Mouse (Mus musculus): Measurements from ENCODE around the gene Clasp1. TPM values are rescaled to one million over a fixed set of nuclear protein-coding genes. Genes with fewer than 3 reads are reported as not detected.

The Clasp1 gene
- total and polyA plus RNA-seq, 2 experiments from 2014 or later, result 106 to 366 TPM

DNA sequence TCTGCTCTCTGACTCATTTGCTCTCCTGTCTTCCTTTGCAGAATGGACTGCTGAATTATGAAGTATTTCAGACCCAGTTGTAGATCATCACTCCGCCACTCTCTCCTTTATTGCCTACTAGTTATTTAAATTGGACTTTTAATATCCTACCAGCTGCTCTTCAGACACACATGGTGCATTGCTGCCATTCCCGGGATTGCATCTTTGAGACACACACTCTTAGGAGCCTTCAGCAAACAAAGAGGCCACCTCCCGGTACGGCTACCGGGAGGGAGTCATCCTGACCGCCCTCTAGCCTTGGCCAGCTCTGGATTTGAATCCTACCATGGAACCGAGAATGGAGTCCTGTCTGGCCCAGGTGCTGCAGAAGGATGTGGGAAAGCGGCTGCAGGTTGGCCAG lies 30.5 kb downstream of the Clasp1 start:
- no peak for ATAC-seq (ENCODE audit: insufficient read depth, low read depth)
- TF ChIP-seq CTCF (IDR thresholded peaks at IDR 0.05; ENCODE audit: low read depth), result no peak
- TF ChIP-seq EP300 (IDR thresholded peaks at IDR 0.05; ENCODE audit: low read depth), result no peak
- peaks cover 30% of the 10 kb centered on the region for H3K36me3 ChIP-seq (replicated peaks; ENCODE audit: control insufficient read depth, insufficient read depth, low read length)

DNA sequence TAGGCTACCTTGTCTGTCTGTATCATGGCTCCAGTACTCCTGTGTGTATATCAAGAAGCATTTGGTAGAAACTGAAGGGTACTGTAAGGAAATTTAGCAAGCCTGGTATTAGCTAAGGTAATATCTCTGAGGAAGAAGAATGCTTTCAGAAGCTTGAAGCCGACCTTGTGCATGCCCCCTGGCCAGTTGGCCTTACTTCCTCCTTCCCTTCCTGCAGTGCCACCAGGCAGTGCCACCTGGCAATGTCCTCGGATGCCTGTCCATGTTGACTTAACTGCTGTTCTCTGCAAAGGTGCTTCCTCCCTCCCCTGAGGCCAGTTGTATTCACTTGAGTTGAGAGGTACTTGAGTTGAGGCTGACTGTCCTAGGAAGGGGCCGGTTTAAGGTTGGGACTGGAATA lies 32.3 kb downstream of the Clasp1 start:
- peaks cover 36% of the 10 kb centered on the region for H3K36me3 ChIP-seq (replicated peaks; ENCODE audit: control insufficient read depth, insufficient read depth, low read length)
- H3K4me2 ChIP-seq (ENCODE audit: low read depth, low read length), result no peak overlapping the region
- H3K4me3 ChIP-seq (ENCODE audit: low read depth, low read length), result no peak overlapping the region
- ATAC-seq (ENCODE audit: insufficient read depth, low read depth), result no peak
- 64% methylated on average over 3 of the region's 3 CpGs for WGBS
- TF ChIP-seq CTCF (IDR thresholded peaks at IDR 0.05; ENCODE audit: low read depth) (no peak), EP300 (IDR thresholded peaks at IDR 0.05; ENCODE audit: low read depth) (no peak)
- no peak overlapping the region for H3K27ac ChIP-seq (ENCODE audit: low read depth)
- H3K4me1 ChIP-seq (ENCODE audit: control insufficient read depth, insufficient read depth), result 0 out of 2 replicates have a peak, but pooled peaks cover 5% of the 10 kb centered on the region
- H3K9me3 ChIP-seq (replicated peaks; ENCODE audit: control insufficient read depth, low read length), result no peaks in the 10 kb centered on the region
- H3K27me3 ChIP-seq (ENCODE audit: control insufficient read depth, insufficient read depth, low read length), result no peaks in the 10 kb centered on the region
- no peak overlapping the region for H3K9ac ChIP-seq (replicated peaks; ENCODE audit: low read depth, low read length)
- DNase-seq (ENCODE audit: low spot score), result no peak

More for the DNA sequence above, 30.5 kb downstream of the Clasp1 start:
- no peak overlapping the region for H3K27ac ChIP-seq (ENCODE audit: low read depth)
- no peak for DNase-seq (ENCODE audit: low spot score)
- no peaks in the 10 kb centered on the region for H3K9me3 ChIP-seq (replicated peaks; ENCODE audit: control insufficient read depth, low read length)
- H3K4me3 ChIP-seq (ENCODE audit: low read depth, low read length), result no peak overlapping the region
- WGBS, result 77% methylated on average over 8 of the region's 8 CpGs
- H3K4me2 ChIP-seq (ENCODE audit: low read depth, low read length), result no peak overlapping the region
- H3K27me3 ChIP-seq (ENCODE audit: control insufficient read depth, insufficient read depth, low read length), result no peaks in the 10 kb centered on the region
- H3K4me1 ChIP-seq (ENCODE audit: control insufficient read depth, insufficient read depth), result 0 out of 2 replicates have a peak, but pooled peaks cover 5% of the 10 kb centered on the region
- H3K9ac ChIP-seq (replicated peaks; ENCODE audit: low read depth, low read length), result no peak overlapping the region

DNA sequence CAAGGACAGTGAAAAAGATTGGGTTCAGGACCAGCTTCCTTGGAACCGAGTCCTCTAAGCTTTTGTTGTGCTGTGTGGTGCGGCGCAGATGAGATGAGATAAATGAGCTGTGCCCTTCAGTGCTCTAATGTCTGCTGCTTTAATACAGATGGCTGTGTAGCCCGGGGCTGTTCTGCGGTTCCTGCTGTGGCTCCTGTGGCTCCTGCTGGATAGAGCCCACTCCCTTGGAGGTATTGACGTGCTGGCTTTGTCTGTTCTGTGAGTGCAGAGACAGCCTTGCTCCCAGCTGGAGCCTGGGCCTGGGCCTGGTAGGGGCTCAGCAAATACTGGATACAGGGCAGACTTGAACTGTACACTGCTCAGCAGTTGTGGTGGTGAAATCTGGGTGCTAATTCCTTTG lies 34.0 kb downstream of the Clasp1 start:
- Histone ChIP-seq H3K9ac (replicated peaks; ENCODE audit: low read depth, low read length) (no peak overlapping the region), H3K4me2 (ENCODE audit: low read depth, low read length) (no peak overlapping the region), H3K4me1 (ENCODE audit: control insufficient read depth, insufficient read depth) (no peaks in the 10 kb centered on the region), H3K9me3 (replicated peaks; ENCODE audit: control insufficient read depth, low read length) (no peaks in the 10 kb centered on the region), H3K4me3 (ENCODE audit: low read depth, low read length) (no peak overlapping the region), H3K36me3 (replicated peaks; ENCODE audit: control insufficient read depth, insufficient read depth, low read length) (peaks cover 36% of the 10 kb centered on the region), H3K27me3 (ENCODE audit: control insufficient read depth, insufficient read depth, low read length) (no peaks in the 10 kb centered on the region), H3K27ac (ENCODE audit: low read depth) (no peak overlapping the region)
- DNase-seq (ENCODE audit: low spot score) (no peak), ATAC-seq (ENCODE audit: insufficient read depth, low read depth) (no peak)
- 71% methylated on average over 6 of the region's 6 CpGs for WGBS
- TF ChIP-seq CTCF (IDR thresholded peaks at IDR 0.05; ENCODE audit: low read depth) (no peak), EP300 (IDR thresholded peaks at IDR 0.05; ENCODE audit: low read depth) (no peak)

DNA sequence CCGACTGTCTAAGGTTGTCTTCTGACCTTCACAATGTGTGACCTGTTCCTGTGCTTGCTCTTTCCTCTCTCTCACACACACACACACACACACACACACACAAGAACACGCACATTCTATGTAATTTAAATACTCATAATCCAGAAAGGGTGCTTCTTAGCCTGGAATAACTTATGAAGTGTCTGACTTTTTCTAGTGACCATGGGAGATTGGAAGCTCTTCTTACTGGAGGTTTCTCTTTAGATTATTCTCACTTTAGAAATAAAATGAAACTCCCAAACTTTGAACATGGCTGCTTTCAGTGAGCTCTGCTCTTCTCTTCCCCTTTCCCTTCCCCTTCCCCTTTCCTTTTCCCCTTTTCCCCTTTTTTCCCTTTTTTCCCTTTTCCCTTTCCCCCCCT lies 37.1 kb downstream of the Clasp1 start:
- peaks cover 7% of the 10 kb centered on the region; the same call in 1 of the 2 replicates for H3K4me1 ChIP-seq (ENCODE audit: control insufficient read depth, insufficient read depth)
- WGBS, result 87% methylated on average over 2 of the region's 2 CpGs
- H3K9ac ChIP-seq (replicated peaks; ENCODE audit: low read depth, low read length), result no peak overlapping the region
- peaks cover 16% of the 10 kb centered on the region for H3K36me3 ChIP-seq (replicated peaks; ENCODE audit: control insufficient read depth, insufficient read depth, low read length)
- H3K9me3 ChIP-seq (replicated peaks; ENCODE audit: control insufficient read depth, low read length), result no peaks in the 10 kb centered on the region
- TF ChIP-seq EP300 (IDR thresholded peaks at IDR 0.05; ENCODE audit: low read depth) (no peak), CTCF (IDR thresholded peaks at IDR 0.05; ENCODE audit: low read depth) (no peak)
- H3K4me3 ChIP-seq (ENCODE audit: low read depth, low read length), result no peak overlapping the region
- DNase-seq (ENCODE audit: low spot score) (no peak), ATAC-seq (ENCODE audit: insufficient read depth, low read depth) (no peak)
- H3K27ac ChIP-seq (ENCODE audit: low read depth), result no peak overlapping the region
- no peak overlapping the region for H3K4me2 ChIP-seq (ENCODE audit: low read depth, low read length)
- no peaks in the 10 kb centered on the region for H3K27me3 ChIP-seq (ENCODE audit: control insufficient read depth, insufficient read depth, low read length)

DNA sequence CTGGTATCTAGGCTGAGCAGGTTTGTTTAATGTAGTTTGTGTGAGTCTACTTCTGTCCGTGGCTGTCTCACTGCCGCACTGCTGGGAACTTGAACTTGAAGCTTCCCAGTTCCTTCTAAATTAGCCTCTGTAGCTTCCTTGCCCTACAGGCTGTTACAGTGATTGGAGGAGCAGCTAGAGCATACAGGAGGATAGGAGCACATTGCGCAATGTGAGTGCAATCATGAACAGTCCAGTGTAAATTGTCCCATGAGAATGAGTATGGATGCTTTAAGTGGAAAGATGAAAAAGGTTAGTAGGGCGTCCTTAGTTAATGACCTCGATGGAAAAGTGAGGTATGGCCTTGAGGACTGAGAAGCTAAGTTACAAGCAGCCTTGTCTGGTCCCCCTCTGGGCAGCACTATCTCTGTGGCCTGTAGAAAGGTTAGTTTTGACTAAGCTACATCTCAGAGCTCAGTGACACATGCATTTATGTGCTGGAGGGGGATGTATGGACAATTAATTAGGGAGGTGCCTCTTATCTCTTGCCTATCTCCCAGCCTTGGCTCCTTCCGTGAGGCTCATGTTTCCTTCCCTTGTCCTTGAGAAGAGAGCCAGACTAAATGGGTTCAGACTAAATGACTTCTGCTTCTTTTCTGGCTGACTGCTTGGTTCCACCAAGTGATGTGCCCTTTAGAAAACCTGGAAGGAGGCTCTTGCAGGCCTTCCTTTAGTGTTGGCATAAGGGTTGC lies 39.7 kb downstream of the Clasp1 start:
- H3K27ac ChIP-seq (ENCODE audit: low read depth), result no peak overlapping the region
- H3K4me2 ChIP-seq (ENCODE audit: low read depth, low read length), result no peak overlapping the region
- peaks cover 7% of the 10 kb centered on the region; the same call in 1 of the 2 replicates for H3K4me1 ChIP-seq (ENCODE audit: control insufficient read depth, insufficient read depth)
- ATAC-seq (ENCODE audit: insufficient read depth, low read depth), result no peak
- H3K36me3 ChIP-seq (replicated peaks; ENCODE audit: control insufficient read depth, insufficient read depth, low read length), result 0 out of 2 replicates have a peak, but pooled peaks cover 6% of the 10 kb centered on the region
- H3K9me3 ChIP-seq (replicated peaks; ENCODE audit: control insufficient read depth, low read length), result no peaks in the 10 kb centered on the region
- H3K9ac ChIP-seq (replicated peaks; ENCODE audit: low read depth, low read length), result no peak overlapping the region
- H3K4me3 ChIP-seq (ENCODE audit: low read depth, low read length), result no peak overlapping the region
- H3K27me3 ChIP-seq (ENCODE audit: control insufficient read depth, insufficient read depth, low read length), result no peaks in the 10 kb centered on the region
- no peak for DNase-seq (ENCODE audit: low spot score)
- WGBS, result 61% methylated on average over 6 of the region's 6 CpGs
- TF ChIP-seq CTCF (IDR thresholded peaks at IDR 0.05; ENCODE audit: low read depth) (no peak), EP300 (IDR thresholded peaks at IDR 0.05; ENCODE audit: low read depth) (no peak)

DNA sequence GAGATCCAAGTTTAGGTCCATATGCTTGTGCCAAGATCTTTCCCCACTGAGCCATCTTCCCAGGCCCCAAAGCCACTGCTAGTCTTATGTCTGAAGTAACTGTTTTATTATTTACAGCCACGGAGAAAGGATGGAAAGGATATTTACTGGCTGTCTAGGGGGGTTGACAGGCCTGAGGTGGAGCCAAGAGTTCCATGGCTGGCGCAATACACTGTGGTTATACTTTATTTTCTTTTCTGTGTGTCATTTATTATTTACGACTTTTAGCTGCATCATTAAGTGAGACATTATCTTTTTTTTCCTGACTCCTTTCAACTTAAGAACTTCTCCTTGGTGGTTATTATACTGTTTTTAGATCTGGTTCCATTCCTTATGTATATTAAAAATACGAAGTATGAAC lies 42.7 kb downstream of the Clasp1 start:
- Histone ChIP-seq H3K27ac (ENCODE audit: low read depth) (no peak overlapping the region), H3K9ac (replicated peaks; ENCODE audit: low read depth, low read length) (no peak overlapping the region), H3K27me3 (ENCODE audit: control insufficient read depth, insufficient read depth, low read length) (no peaks in the 10 kb centered on the region), H3K36me3 (replicated peaks; ENCODE audit: control insufficient read depth, insufficient read depth, low read length) (no peaks in the 10 kb centered on the region), H3K4me2 (ENCODE audit: low read depth, low read length) (no peak overlapping the region), H3K9me3 (replicated peaks; ENCODE audit: control insufficient read depth, low read length) (no peaks in the 10 kb centered on the region), H3K4me1 (ENCODE audit: control insufficient read depth, insufficient read depth) (peaks cover 7% of the 10 kb centered on the region; the same call in 1 of the 2 replicates), H3K4me3 (ENCODE audit: low read depth, low read length) (no peak overlapping the region)
- TF ChIP-seq CTCF (IDR thresholded peaks at IDR 0.05; ENCODE audit: low read depth) (no peak), EP300 (IDR thresholded peaks at IDR 0.05; ENCODE audit: low read depth) (no peak)
- no peak for DNase-seq (ENCODE audit: low spot score)
- no peak for ATAC-seq (ENCODE audit: insufficient read depth, low read depth)
- WGBS, result 90% methylated on average over 4 of the region's 4 CpGs

Data from heart, postnatal 0 days (tissue).